Mouse (Mus musculus): ENCODE data around the gene Slc1a6. TPM values are rescaled to one million over a fixed set of nuclear protein-coding genes. Genes with fewer than 3 reads are reported as not detected.

Slc1a6 gene
- polyA plus RNA-seq, 1 experiment = 1.2 TPM

DNA sequence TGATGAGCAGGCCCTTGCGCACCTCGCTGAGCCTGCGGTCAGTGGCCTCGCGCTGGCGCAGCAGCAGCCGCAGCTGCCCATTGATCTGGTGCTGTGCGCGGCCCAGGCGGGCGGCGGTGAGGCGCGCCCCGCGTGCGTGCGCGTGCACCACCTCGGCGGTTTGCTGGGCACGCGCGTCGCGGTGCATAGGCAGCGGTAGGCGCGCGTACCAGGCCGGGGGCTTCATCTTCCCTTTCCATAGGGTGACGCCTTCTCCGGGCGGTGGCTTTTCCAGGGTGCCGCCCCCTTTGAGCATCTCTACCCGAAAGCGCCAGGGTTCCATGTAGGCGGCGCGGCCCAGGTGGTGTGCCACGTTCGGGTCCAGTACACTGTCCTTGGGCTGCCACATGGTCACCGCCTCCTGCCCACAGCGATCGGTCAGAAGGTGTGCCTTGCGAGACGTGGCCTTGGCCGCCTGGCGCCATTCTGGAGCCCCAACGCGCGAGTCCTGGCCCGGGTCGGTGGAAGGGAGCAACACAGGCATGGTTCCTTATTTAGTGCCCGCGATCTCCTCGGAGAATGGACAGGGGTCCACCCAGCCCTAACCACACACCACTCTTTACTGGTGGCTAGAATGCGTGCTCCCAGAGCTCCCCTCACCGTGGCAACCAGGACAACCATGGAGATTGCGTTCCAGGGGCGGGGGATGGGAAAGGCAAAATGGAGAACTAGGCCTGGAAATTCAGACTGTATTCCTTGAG is 27.7 kb upstream of the Slc1a6 start, which contains the start of gene Ccdc105:
TSS of gene Ccdc105 (minus strand) at position 614 of the 740 bp plus-strand sequence.
- Histone ChIP-seq H3K27ac (ENCODE audit: control insufficient read depth, insufficient read depth, low read depth, low read length, poor library complexity) (no peak within 1 kb of the TSS; the same call in 1 of the 2 replicates), H3K4me3 (replicated peaks; ENCODE audit: control insufficient read depth, low read depth, low read length) (no peak within 1 kb of the TSS), H3K4me1 (ENCODE audit: control insufficient read depth, insufficient read depth, low read length) (no peaks in the 10 kb centered on the region; the same call in 1 of the 2 replicates)
- 3% methylated on average over 61 of the region's 61 CpGs for WGBS
- TF ChIP-seq POLR2A (IDR thresholded peaks at IDR 0.05; ENCODE audit: borderline replicate concordance, control insufficient read depth, low read depth, low read length) (no peak), CTCF (IDR thresholded peaks at IDR 0.05; ENCODE audit: control insufficient read depth, insufficient read depth, low read length) (no peak)

DNA sequence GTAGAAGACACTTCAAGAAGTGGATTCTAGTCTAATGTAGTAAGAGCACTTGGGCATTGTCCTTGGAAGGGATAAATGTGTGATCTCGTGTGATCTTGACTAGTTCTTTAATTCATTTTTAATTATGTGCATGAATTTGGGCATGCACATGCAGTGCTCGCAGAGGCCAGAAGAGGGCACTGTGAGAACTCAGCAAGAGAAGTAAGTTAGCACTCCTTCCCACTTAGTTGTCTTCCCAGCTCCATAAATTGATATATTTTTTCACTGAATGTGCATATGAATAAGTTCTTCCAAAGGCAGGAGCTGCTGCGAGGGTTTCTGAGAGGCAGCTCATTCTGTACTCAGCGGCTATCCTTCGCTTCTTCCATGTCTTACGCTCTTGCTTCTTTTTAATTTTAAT is 24.3 kb upstream of the Slc1a6 start:
- Histone ChIP-seq H3K27ac (ENCODE audit: control insufficient read depth, insufficient read depth, low read depth, low read length, poor library complexity) (no peak overlapping the region), H3K4me1 (ENCODE audit: control insufficient read depth, insufficient read depth, low read length) (no peaks in the 10 kb centered on the region; the same call in 1 of the 2 replicates), H3K4me3 (replicated peaks; ENCODE audit: control insufficient read depth, low read depth, low read length) (no peak overlapping the region)
- 40% methylated on average over 6 of the region's 6 CpGs for WGBS
- TF ChIP-seq CTCF (IDR thresholded peaks at IDR 0.05; ENCODE audit: control insufficient read depth, insufficient read depth, low read length) (peak; percentile 64), POLR2A (IDR thresholded peaks at IDR 0.05; ENCODE audit: borderline replicate concordance, control insufficient read depth, low read depth, low read length) (no peak)

DNA sequence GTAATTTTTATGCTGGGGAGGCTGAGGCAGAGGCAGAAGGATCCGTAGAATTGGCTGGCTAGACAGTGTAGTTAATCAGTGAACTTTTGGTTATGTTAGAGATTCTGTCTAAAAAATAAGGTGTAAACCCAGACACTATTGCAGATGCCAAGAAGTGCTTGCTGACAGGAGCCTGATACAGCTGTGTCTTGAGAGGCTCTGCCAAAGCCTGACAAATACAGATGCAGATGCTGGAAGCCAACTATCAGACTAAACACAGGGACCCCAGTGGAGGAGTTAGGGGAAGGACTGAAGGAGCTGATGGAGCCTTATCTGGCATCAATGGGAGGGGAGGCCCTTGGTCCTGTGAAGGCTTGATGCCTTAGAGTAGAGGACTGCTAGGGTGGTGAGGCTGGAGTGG is 14.7 kb upstream of the Slc1a6 start:
- no peaks in the 10 kb centered on the region for H3K4me1 ChIP-seq (ENCODE audit: control insufficient read depth, insufficient read depth, low read length)
- TF ChIP-seq CTCF (IDR thresholded peaks at IDR 0.05; ENCODE audit: control insufficient read depth, insufficient read depth, low read length) = no peak
- TF ChIP-seq POLR2A (IDR thresholded peaks at IDR 0.05; ENCODE audit: borderline replicate concordance, control insufficient read depth, low read depth, low read length) = no peak
- H3K4me3 ChIP-seq (replicated peaks; ENCODE audit: control insufficient read depth, low read depth, low read length) = no peak overlapping the region
- WGBS = 74% methylated on average over 1 of the region's 1 CpGs
- no peak overlapping the region for H3K27ac ChIP-seq (ENCODE audit: control insufficient read depth, insufficient read depth, low read depth, low read length, poor library complexity)

DNA sequence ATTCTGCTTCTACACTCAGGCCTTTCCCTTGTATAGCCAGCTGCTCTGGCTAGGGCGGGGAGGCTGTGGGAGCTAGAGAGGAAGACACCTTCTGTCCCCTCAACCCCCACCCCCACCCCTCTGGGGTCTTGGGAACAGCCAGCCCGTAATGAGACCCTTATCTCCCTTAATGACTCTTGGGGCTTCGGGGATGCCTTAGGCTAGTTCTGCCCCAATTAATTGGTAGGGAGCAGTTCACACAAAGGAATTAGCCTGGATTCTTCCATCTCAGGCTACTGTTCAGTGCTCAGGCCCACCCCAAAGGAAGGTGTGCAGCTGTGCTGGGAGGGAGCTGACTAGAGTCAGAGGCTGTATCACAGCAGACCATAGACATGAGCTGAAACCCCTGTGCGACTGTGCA is 4.5 kb upstream of the Slc1a6 start:
- TF ChIP-seq CTCF (IDR thresholded peaks at IDR 0.05; ENCODE audit: control insufficient read depth, insufficient read depth, low read length) = no peak
- no peak for TF ChIP-seq POLR2A (IDR thresholded peaks at IDR 0.05; ENCODE audit: borderline replicate concordance, control insufficient read depth, low read depth, low read length)
- Histone ChIP-seq H3K4me3 (replicated peaks; ENCODE audit: control insufficient read depth, low read depth, low read length) (no peak overlapping the region), H3K4me1 (ENCODE audit: control insufficient read depth, insufficient read depth, low read length) (no peaks in the 10 kb centered on the region), H3K27ac (ENCODE audit: control insufficient read depth, insufficient read depth, low read depth, low read length, poor library complexity) (no peak overlapping the region)
- WGBS = 76% methylated on average over 4 of the region's 4 CpGs

DNA sequence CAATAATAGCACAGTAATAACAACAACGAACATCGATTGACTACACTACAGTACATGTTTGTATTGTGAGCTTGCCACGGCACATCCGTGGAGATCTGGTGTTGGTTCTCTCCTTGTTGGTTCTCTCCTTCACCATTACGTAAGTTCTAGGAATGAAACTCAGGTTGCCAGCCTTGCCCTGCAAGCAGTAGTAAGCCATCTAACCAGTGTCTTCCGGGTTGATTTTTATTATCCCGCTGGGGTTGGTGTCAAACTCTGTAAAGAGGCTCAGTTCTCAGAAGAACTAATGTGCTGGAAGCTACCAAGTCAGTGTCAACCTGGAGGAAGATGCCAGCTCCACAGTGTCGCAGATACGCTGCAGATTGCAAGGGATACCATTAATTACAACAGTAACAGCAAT is 769 bp upstream of the Slc1a6 start:
- H3K4me1 ChIP-seq (ENCODE audit: control insufficient read depth, insufficient read depth, low read length) = no peaks in the 10 kb centered on the region; the same call in 1 of the 2 replicates
- TF ChIP-seq POLR2A (IDR thresholded peaks at IDR 0.05; ENCODE audit: borderline replicate concordance, control insufficient read depth, low read depth, low read length) = no peak
- TF ChIP-seq CTCF (IDR thresholded peaks at IDR 0.05; ENCODE audit: control insufficient read depth, insufficient read depth, low read length) = no peak
- WGBS = 46% methylated on average over 9 of the region's 9 CpGs
- no peak overlapping the region for H3K4me3 ChIP-seq (replicated peaks; ENCODE audit: control insufficient read depth, low read depth, low read length)
- no peak overlapping the region for H3K27ac ChIP-seq (ENCODE audit: control insufficient read depth, insufficient read depth, low read depth, low read length, poor library complexity)

DNA sequence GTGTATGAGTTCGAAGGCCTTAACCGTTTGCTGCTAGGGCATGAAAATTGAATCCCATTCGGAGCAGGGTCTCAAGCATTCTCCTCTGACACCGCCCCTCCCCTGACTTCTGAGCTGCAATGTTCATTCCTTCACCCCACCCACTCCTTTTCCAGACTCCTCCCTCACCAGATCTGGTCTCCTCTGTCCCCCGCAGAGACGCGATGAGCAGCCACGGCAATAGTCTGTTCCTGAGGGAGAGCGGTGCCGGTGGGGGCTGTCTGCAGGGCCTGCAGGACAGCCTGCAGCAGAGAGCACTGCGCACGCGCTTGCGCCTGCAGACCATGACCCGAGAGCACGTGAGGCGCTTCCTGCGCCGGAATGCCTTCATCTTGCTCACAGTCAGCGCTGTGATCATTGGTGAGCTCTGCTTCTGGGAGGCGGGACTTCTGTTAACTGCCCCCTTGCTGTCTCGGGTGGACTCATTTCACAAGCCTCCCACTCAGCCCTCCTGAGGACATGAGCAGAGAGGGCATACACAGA is 7.3 kb downstream of the Slc1a6 start:
- Histone ChIP-seq H3K4me1 (ENCODE audit: control insufficient read depth, insufficient read depth, low read length) (no peaks in the 10 kb centered on the region; the same call in 1 of the 2 replicates), H3K27ac (ENCODE audit: control insufficient read depth, insufficient read depth, low read depth, low read length, poor library complexity) (no peak overlapping the region), H3K4me3 (replicated peaks; ENCODE audit: control insufficient read depth, low read depth, low read length) (no peak overlapping the region)
- 21% methylated on average over 22 of the region's 22 CpGs for WGBS
- no peak for TF ChIP-seq POLR2A (IDR thresholded peaks at IDR 0.05; ENCODE audit: borderline replicate concordance, control insufficient read depth, low read depth, low read length)

DNA sequence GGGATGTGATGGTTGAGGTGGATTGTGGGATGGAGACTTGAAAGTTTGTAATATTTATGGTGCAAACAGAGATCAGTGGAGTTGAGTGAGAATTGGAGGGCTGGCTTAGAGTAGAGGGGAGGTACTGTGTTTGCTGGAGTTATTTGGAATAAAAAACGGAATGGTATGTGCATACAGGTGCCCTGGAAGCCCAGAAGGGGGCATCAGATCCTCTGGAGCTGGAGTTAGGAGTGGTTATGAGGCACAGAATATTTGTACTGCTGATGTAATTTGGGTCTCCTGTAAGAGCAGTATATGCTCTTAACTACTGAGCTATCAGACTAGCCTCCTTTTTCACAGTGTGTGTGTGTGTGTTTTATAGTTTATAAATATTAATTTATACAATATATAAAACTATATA is 10.3 kb downstream of the Slc1a6 start:
- no peak overlapping the region for H3K4me3 ChIP-seq (replicated peaks; ENCODE audit: control insufficient read depth, low read depth, low read length)
- no peak overlapping the region for H3K27ac ChIP-seq (ENCODE audit: control insufficient read depth, insufficient read depth, low read depth, low read length, poor library complexity)
- WGBS = 33% methylated on average over 1 of the region's 1 CpGs
- TF ChIP-seq CTCF (IDR thresholded peaks at IDR 0.05; ENCODE audit: control insufficient read depth, insufficient read depth, low read length) (no peak), POLR2A (IDR thresholded peaks at IDR 0.05; ENCODE audit: borderline replicate concordance, control insufficient read depth, low read depth, low read length) (no peak)
- no peaks in the 10 kb centered on the region for H3K4me1 ChIP-seq (ENCODE audit: control insufficient read depth, insufficient read depth, low read length)

DNA sequence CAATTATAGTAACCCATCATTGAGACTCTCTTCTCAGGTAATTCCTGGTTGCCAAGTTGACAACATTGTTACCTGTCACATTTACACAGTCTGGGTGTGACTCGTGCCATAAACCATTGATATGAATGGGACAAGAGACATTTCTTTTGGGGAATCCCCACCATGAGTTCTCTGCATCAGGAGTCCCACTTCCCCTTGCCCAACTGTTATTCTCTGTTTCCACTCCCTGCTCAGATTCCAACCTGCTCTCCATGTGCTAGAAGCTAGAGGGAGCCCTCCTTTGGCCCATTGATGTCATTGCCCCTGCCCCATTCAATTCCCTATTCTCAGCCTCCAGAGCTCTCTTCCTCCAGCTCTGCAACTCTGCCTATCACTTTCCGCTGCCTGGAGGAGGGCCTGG is 21.2 kb downstream of the Slc1a6 start:
- Histone ChIP-seq H3K27ac (ENCODE audit: control insufficient read depth, insufficient read depth, low read depth, low read length, poor library complexity) (no peak overlapping the region), H3K4me3 (replicated peaks; ENCODE audit: control insufficient read depth, low read depth, low read length) (no peak overlapping the region), H3K4me1 (ENCODE audit: control insufficient read depth, insufficient read depth, low read length) (no peaks in the 10 kb centered on the region)
- TF ChIP-seq CTCF (IDR thresholded peaks at IDR 0.05; ENCODE audit: control insufficient read depth, insufficient read depth, low read length) (no peak), POLR2A (IDR thresholded peaks at IDR 0.05; ENCODE audit: borderline replicate concordance, control insufficient read depth, low read depth, low read length) (no peak)
- WGBS = 82% methylated on average over 2 of the region's 2 CpGs
